Mouse (Mus musculus): ENCODE data around the gene Olfr1014. TPM values are rescaled to one million over a fixed set of nuclear protein-coding genes. Genes with fewer than 3 reads are reported as not detected.

Gene Olfr1014
- not detected in 2 replicates for polyA plus RNA-seq (2015; fragmentation: Nextera tagmentation; extraction: Ambion mirVana)

DNA sequence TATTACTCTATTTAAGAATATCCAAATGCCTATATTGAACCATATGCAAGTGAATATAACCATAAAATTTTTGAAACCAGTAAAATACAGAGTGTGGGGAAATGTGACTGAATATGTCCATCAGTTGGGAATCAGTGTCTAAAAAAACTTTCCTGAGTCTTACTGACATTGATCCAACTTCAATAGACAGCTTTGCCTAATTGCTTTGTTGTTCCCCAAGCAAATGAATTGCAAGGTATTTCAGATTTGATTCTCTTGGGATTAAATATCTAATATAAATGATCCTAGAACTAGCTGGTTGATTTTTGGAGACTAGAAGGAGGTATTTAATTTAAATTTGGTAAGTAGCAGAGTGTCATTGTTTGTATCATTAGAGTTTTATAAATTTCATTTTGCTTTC, at the start of gene Olfr1014:
Gene Olfr1014 (plus strand): TSS at position 301 of the 400 bp plus-strand sequence.
- Histone ChIP-seq H3K4me3 (no peak within 1 kb of the TSS), H3K27me3 (no peaks in the 10 kb centered on the region), H3K9ac (no peak within 1 kb of the TSS), H3K4me1 (no peaks in the 10 kb centered on the region), H3K27ac (no peak within 1 kb of the TSS), H3K4me2 (no peak within 1 kb of the TSS), H3K9me3 (no peaks in the 10 kb centered on the region), H3K36me3 (no peaks in the 10 kb centered on the region)
- no peak for ATAC-seq (ENCODE audit: insufficient number of reproducible peaks, low FRiP score, low TSS enrichment, low read depth)

DNA sequence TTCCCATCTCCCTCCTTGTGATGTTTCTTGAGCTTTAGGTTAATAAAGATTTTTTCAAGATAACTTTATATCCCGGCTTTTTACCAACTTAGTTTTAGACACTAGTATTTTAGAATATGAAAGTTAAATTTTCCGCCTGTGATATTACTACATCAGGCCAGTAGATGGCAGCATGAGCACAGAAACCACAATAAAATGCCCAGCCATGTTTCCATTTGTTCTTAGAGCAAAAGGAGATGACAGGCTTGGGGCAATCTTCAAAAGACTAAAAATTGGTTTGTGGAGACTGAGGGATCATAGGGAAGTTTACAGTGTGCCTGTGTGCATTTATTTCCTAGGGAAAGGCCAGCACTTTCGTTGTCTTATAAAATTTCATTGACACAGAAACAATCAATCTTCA, 46.7 kb upstream of the Olfr1014 start:
- Histone ChIP-seq H3K9me3 (no peaks in the 10 kb centered on the region), H3K9ac (no peak overlapping the region)
- ATAC-seq (ENCODE audit: insufficient number of reproducible peaks, low FRiP score, low TSS enrichment, low read depth) = no peak

DNA sequence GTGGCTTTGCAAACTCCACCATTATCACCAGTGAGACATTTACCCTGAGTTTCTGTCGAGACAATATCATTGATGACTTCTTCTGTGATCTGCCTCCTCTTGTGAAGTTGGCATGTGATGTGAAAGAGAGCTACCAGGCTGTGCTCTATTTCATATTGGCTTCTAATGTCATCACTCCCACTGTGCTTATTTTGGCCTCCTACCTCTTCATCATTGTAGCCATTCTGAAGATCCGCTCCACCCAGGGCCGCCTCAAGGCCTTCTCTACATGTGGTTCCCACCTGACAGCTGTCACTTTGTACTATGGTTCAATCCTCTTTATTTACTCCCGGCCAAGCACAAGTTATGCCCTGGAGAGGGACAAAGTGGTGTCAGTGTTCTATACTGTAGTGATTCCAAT, 18.7 kb upstream of the Olfr1014 start:
- Histone ChIP-seq H3K36me3 (no peaks in the 10 kb centered on the region), H3K27me3 (no peaks in the 10 kb centered on the region), H3K27ac (no peak overlapping the region), H3K4me3 (no peak overlapping the region), H3K9me3 (no peaks in the 10 kb centered on the region), H3K4me1 (no peaks in the 10 kb centered on the region), H3K4me2 (no peak overlapping the region), H3K9ac (no peak overlapping the region)
- no peak for ATAC-seq (ENCODE audit: insufficient number of reproducible peaks, low FRiP score, low TSS enrichment, low read depth)
- 79% methylated on average over 4 of the region's 4 CpGs for whole genome bisulfite sequencing

More for the DNA sequence above, 46.7 kb upstream of the Olfr1014 start:
- 10% methylated on average over 3 of the region's 3 CpGs for WGBS
- no peaks in the 10 kb centered on the region for H3K36me3 ChIP-seq
- H3K27ac ChIP-seq = no peak overlapping the region
- no peak overlapping the region for H3K4me2 ChIP-seq
- no peaks in the 10 kb centered on the region for H3K27me3 ChIP-seq
- no peaks in the 10 kb centered on the region for H3K4me1 ChIP-seq
- H3K4me3 ChIP-seq = no peak overlapping the region

DNA sequence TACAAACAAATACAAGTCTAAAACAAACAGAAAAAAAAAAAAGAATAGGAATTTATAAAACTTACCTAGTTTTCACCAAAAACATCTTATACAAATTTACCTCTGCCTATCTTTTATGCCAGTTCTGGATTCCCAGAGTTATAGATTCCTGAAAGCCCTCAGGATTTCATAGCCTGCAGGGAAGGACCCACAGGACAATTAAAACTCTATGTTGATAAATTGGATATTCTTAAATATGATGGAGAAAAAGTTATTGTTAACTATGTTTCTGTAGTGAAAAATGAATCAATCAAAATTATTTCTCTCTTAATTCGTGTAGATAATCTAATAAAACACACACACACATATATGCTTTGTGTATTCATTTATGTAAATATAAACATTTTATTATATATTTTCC, 9.8 kb upstream of the Olfr1014 start, which contains the start of gene Olfr1012:
Gene Olfr1012 (minus strand): TSS at position 101 of the 400 bp plus-strand sequence.
- Histone ChIP-seq H3K36me3 (no peaks in the 10 kb centered on the region), H3K9ac (no peak within 1 kb of the TSS), H3K27me3 (no peaks in the 10 kb centered on the region), H3K4me2 (no peak within 1 kb of the TSS), H3K9me3 (no peaks in the 10 kb centered on the region), H3K27ac (no peak within 1 kb of the TSS), H3K4me1 (no peaks in the 10 kb centered on the region), H3K4me3 (no peak within 1 kb of the TSS)
- no peak for ATAC-seq (ENCODE audit: insufficient number of reproducible peaks, low FRiP score, low TSS enrichment, low read depth)
- 57% methylated on average over 1 of the region's 1 CpGs for WGBS

DNA sequence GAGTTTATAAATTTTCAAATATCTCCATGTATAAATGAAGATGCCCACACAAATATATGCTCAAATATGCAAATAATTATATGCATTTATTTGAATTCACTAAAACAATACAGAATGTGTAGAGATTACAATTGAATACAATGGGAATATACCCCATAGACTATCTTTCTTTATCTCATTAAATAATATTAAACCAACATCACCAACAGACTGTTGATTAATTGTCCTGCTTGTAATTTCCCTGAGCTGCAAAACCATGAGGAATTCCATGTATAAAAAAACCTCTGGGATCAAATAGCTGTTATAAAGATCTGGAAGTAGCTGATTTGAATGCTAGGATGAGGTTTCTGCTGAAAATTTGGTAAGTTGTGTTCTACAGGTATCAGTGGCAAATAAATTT, 5.7 kb upstream of the Olfr1014 start, which contains the start of gene Olfr1013:
Gene Olfr1013 (plus strand): TSS at position 301 of the 400 bp plus-strand sequence.
- H3K4me1 ChIP-seq = no peaks in the 10 kb centered on the region
- H3K27me3 ChIP-seq = no peaks in the 10 kb centered on the region
- no peak for ATAC-seq (ENCODE audit: insufficient number of reproducible peaks, low FRiP score, low TSS enrichment, low read depth)
- no peak within 1 kb of the TSS for H3K4me2 ChIP-seq
- no peaks in the 10 kb centered on the region for H3K9me3 ChIP-seq
- H3K36me3 ChIP-seq = no peaks in the 10 kb centered on the region
- no peak within 1 kb of the TSS for H3K4me3 ChIP-seq
- H3K9ac ChIP-seq = no peak within 1 kb of the TSS
- H3K27ac ChIP-seq = no peak within 1 kb of the TSS

DNA sequence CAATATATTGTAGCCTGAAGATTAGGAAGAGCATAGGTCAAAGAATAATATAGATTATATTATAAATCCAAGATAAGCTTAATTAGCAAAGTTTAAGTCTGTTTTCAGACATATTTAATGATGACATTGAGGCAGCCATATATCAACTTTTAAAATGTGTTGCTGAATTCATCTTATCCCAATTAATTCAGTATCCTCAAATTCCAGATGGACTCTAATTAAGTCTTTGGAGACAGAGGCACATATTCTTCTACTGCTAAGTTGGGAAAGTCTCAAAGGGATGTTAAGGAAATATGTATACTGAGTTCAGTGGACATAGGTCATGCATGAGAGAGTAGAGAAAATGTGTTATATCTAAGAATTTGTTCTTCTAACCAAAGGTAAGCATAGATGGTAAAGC, 9.2 kb downstream of the Olfr1014 start, which contains the start of gene Olfr1015:
Gene Olfr1015 (plus strand): TSS at position 301 of the 400 bp plus-strand sequence.
- ATAC-seq (ENCODE audit: insufficient number of reproducible peaks, low FRiP score, low TSS enrichment, low read depth) = no peak
- Histone ChIP-seq H3K4me3 (no peak within 1 kb of the TSS), H3K4me1 (no peaks in the 10 kb centered on the region), H3K27me3 (no peaks in the 10 kb centered on the region), H3K36me3 (no peaks in the 10 kb centered on the region), H3K9ac (no peak within 1 kb of the TSS), H3K4me2 (no peak within 1 kb of the TSS), H3K27ac (no peak within 1 kb of the TSS), H3K9me3 (no peaks in the 10 kb centered on the region)

DNA sequence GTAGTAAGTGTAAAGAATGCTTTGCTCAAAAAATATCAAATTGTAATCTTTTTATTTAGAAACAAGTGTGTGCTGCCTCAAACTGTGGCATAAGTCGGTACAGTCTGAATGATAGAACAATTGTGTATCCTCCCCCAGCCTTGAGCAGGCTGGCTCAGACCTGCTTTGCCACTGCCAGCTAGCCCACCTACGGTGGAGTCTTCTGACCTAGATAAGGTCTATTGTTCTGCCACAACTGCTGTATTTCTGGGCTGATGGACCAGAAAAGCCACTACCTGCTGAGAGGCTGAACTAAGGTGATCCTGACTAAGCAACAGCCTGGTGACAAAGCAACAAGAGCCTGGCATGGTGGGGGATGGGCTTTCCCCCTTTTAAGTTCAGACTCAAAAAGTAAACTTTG, 19.8 kb downstream of the Olfr1014 start:
- Histone ChIP-seq H3K4me1 (no peaks in the 10 kb centered on the region), H3K4me2 (no peak overlapping the region), H3K4me3 (no peak overlapping the region), H3K9ac (no peak overlapping the region), H3K27ac (no peak overlapping the region), H3K9me3 (no peaks in the 10 kb centered on the region), H3K36me3 (no peaks in the 10 kb centered on the region), H3K27me3 (no peaks in the 10 kb centered on the region)
- WGBS = 70% methylated on average over 2 of the region's 2 CpGs
- no peak for ATAC-seq (ENCODE audit: insufficient number of reproducible peaks, low FRiP score, low TSS enrichment, low read depth)

DNA sequence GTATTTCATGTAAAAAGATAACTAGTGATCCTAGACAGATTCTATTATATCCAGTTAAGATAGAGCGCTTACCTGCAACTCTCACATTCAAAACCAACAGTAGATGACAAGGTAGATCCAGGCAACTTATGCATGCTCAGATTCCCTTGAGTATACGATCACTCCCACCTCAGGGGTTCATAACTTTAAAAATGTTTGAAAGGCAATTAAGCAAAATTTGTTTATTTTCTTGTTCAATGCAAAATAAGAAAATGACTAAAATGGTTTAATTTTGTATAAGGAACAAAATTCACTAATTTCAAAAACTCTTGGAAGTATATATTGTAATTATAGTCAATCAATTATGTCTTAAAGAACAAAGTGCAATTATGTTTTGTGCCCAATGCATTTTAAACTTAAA, 29.9 kb downstream of the Olfr1014 start, which contains the start of gene Olfr1016:
Gene Olfr1016 (minus strand): TSS at position 101 of the 400 bp plus-strand sequence.
- H3K4me3 ChIP-seq = no peak within 1 kb of the TSS
- ATAC-seq (ENCODE audit: insufficient number of reproducible peaks, low FRiP score, low TSS enrichment, low read depth) = no peak
- H3K9ac ChIP-seq = no peak within 1 kb of the TSS
- 89% methylated on average over 2 of the region's 2 CpGs for WGBS
- no peak within 1 kb of the TSS for H3K4me2 ChIP-seq
- no peak within 1 kb of the TSS for H3K27ac ChIP-seq
- H3K9me3 ChIP-seq = no peaks in the 10 kb centered on the region
- no peaks in the 10 kb centered on the region for H3K36me3 ChIP-seq
- H3K4me1 ChIP-seq = no peaks in the 10 kb centered on the region
- no peaks in the 10 kb centered on the region for H3K27me3 ChIP-seq

DNA sequence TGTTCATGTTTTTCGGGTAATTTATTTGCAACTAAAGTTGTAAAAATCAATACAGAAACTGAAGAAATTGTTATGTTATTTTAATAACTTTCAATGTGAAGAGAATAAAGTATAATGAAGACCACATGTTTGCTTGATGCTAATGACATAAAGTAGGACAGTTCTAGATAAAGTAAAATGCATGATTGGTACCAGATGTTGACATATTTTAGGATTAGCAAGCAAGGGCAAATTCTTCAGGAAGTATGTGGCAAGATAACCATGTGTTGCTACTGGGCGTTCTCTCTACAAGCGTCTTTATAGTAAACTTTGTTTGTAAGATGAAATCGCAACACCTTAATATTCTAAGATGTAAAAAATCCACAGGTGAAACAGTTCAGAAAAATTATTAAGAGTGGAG, 32.0 kb downstream of the Olfr1014 start:
- no peaks in the 10 kb centered on the region for H3K9me3 ChIP-seq
- no peak overlapping the region for H3K4me3 ChIP-seq
- H3K9ac ChIP-seq = no peak overlapping the region
- 53% methylated on average over 4 of the region's 4 CpGs for WGBS
- H3K27me3 ChIP-seq = no peaks in the 10 kb centered on the region
- H3K4me2 ChIP-seq = no peak overlapping the region
- no peak overlapping the region for H3K27ac ChIP-seq
- ATAC-seq (ENCODE audit: insufficient number of reproducible peaks, low FRiP score, low TSS enrichment, low read depth) = no peak
- no peaks in the 10 kb centered on the region for H3K36me3 ChIP-seq
- H3K4me1 ChIP-seq = no peaks in the 10 kb centered on the region

DNA sequence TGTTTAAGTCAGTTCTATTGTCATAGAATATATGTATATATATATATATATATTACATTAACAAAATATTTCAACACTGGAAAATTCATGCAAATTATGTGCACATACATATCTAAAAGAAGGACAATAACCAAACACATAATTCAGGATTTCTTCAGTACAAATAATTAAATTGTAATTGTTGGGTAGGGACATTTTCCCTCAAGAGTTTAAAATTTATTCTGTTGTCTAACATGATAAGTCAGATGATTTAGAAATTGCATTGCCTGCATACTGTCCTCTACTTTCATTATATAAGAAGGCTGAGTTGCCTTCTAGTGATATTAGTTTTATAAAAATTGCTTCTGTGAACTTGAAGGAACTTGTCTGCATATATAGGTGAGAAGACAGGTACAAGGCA, 45.7 kb downstream of the Olfr1014 start, which contains the start of gene Olfr1018:
Gene Olfr1018 (plus strand): TSS at position 301 of the 400 bp plus-strand sequence.
- Histone ChIP-seq H3K4me2 (no peak within 1 kb of the TSS), H3K36me3 (no peaks in the 10 kb centered on the region), H3K27ac (no peak within 1 kb of the TSS), H3K4me3 (no peak within 1 kb of the TSS), H3K9me3 (no peaks in the 10 kb centered on the region), H3K9ac (no peak within 1 kb of the TSS), H3K4me1 (no peaks in the 10 kb centered on the region), H3K27me3 (no peaks in the 10 kb centered on the region)
- ATAC-seq (ENCODE audit: insufficient number of reproducible peaks, low FRiP score, low TSS enrichment, low read depth) = no peak

Other genes with a start within 250 kb of the Olfr1014 start
- not detected in 2 replicates for gene Olfr996, start 193.5 kb upstream of the Olfr1014 start, polyA plus RNA-seq (2015; fragmentation: Nextera tagmentation; extraction: Ambion mirVana)
- not detected in 2 replicates for gene Olfr998, start 183.8 kb upstream of the Olfr1014 start, polyA plus RNA-seq (2015; fragmentation: Nextera tagmentation; extraction: Ambion mirVana)
- not detected in 2 replicates for gene Olfr1000, start 160.8 kb upstream of the Olfr1014 start, polyA plus RNA-seq (2015; fragmentation: Nextera tagmentation; extraction: Ambion mirVana)
- not detected in 2 replicates for gene Olfr1002, start 122.0 kb upstream of the Olfr1014 start, polyA plus RNA-seq (2015; fragmentation: Nextera tagmentation; extraction: Ambion mirVana)
- not detected in 2 replicates for gene Olfr154, start 108.3 kb upstream of the Olfr1014 start, polyA plus RNA-seq (2015; fragmentation: Nextera tagmentation; extraction: Ambion mirVana)
- not detected in 2 replicates for gene Olfr1006, start 93.9 kb upstream of the Olfr1014 start, polyA plus RNA-seq (2015; fragmentation: Nextera tagmentation; extraction: Ambion mirVana)
- not detected in 2 replicates for gene Olfr1008, start 83.3 kb upstream of the Olfr1014 start, polyA plus RNA-seq (2015; fragmentation: Nextera tagmentation; extraction: Ambion mirVana)
- not detected in 2 replicates for gene Olfr1009, start 57.3 kb upstream of the Olfr1014 start, polyA plus RNA-seq (2015; fragmentation: Nextera tagmentation; extraction: Ambion mirVana)
- not detected in 2 replicates for gene Olfr1012, start 9.9 kb upstream of the Olfr1014 start, polyA plus RNA-seq (2015; fragmentation: Nextera tagmentation; extraction: Ambion mirVana)
- gene Olfr1013, start 5.6 kb upstream of the Olfr1014 start, polyA plus RNA-seq (2015; fragmentation: Nextera tagmentation; extraction: Ambion mirVana) = not detected in 2 replicates
- gene Olfr1015, start 9.3 kb downstream of the Olfr1014 start, polyA plus RNA-seq (2015; fragmentation: Nextera tagmentation; extraction: Ambion mirVana) = not detected in 2 replicates
- not detected in 2 replicates for gene Olfr1016, start 29.8 kb downstream of the Olfr1014 start, polyA plus RNA-seq (2015; fragmentation: Nextera tagmentation; extraction: Ambion mirVana)
- gene Olfr1018, start 45.8 kb downstream of the Olfr1014 start, polyA plus RNA-seq (2015; fragmentation: Nextera tagmentation; extraction: Ambion mirVana) = not detected in 2 replicates
- gene Olfr1019, start 72.8 kb downstream of the Olfr1014 start, polyA plus RNA-seq (2015; fragmentation: Nextera tagmentation; extraction: Ambion mirVana) = not detected in 2 replicates
- gene Olfr1020, start 74.3 kb downstream of the Olfr1014 start, polyA plus RNA-seq (2015; fragmentation: Nextera tagmentation; extraction: Ambion mirVana) = not detected in 2 replicates
- not detected in 2 replicates for gene Olfr1022, start 95.9 kb downstream of the Olfr1014 start, polyA plus RNA-seq (2015; fragmentation: Nextera tagmentation; extraction: Ambion mirVana)
- not detected in 2 replicates for gene Olfr1023, start 112.9 kb downstream of the Olfr1014 start, polyA plus RNA-seq (2015; fragmentation: Nextera tagmentation; extraction: Ambion mirVana)
- gene Olfr1024, start 132.3 kb downstream of the Olfr1014 start, polyA plus RNA-seq (2015; fragmentation: Nextera tagmentation; extraction: Ambion mirVana) = not detected in 2 replicates
- gene Olfr1025-ps1, start 142.5 kb downstream of the Olfr1014 start, polyA plus RNA-seq (2015; fragmentation: Nextera tagmentation; extraction: Ambion mirVana) = not detected in 2 replicates
- not detected in 2 replicates for gene Olfr1026, start 148.8 kb downstream of the Olfr1014 start, polyA plus RNA-seq (2015; fragmentation: Nextera tagmentation; extraction: Ambion mirVana)
- not detected in 2 replicates for gene Olfr1028, start 177.7 kb downstream of the Olfr1014 start, polyA plus RNA-seq (2015; fragmentation: Nextera tagmentation; extraction: Ambion mirVana)
- gene Olfr1029, start 201.2 kb downstream of the Olfr1014 start, polyA plus RNA-seq (2015; fragmentation: Nextera tagmentation; extraction: Ambion mirVana) = not detected in 2 replicates
- not detected in 2 replicates for gene Olfr1030, start 206.6 kb downstream of the Olfr1014 start, polyA plus RNA-seq (2015; fragmentation: Nextera tagmentation; extraction: Ambion mirVana)
- gene Olfr1031, start 217.6 kb downstream of the Olfr1014 start, polyA plus RNA-seq (2015; fragmentation: Nextera tagmentation; extraction: Ambion mirVana) = not detected in 2 replicates
- gene Olfr1032, start 232.8 kb downstream of the Olfr1014 start, polyA plus RNA-seq (2015; fragmentation: Nextera tagmentation; extraction: Ambion mirVana) = not detected in 2 replicates
- 1.6 TPM in 2 replicates for gene Olfr1033, start 247.9 kb downstream of the Olfr1014 start, polyA plus RNA-seq (2015; fragmentation: Nextera tagmentation; extraction: Ambion mirVana)